Mouse (Mus musculus) hindbrain, embryonic 11.5 days (tissue): Measurements from ENCODE around the gene Chn2. TPM values are rescaled to one million over a fixed set of nuclear protein-coding genes. Genes with fewer than 3 reads are reported as not detected.
A peak's percentile ranks its signal among the peaks of the same experiment; 100 is the strongest.

Experiments used
- ATAC-seq: fragments of 200-750 bp; cut with Nextera tagmentation; 2 replicates; pipeline ENCODE4 v1.8.0; 2017; ENCODE audit warnings: mild to moderate bottlenecking, moderate TSS enrichment, moderate library complexity; ENCODE audit not compliant: low FRiP score
- DNase-seq: peaks from one replicate; pipeline ENCODE4 v3.0.0-alpha.2; 2015; ENCODE audit warnings: low spot score
- H3K27ac ChIP-seq: fragments of 300-500 bp; sonication (generic); 2 replicates; pipeline ENCODE4 v1.5.1; 2014; ENCODE audit warnings: mild to moderate bottlenecking, low read depth, low read length
- H3K27me3 ChIP-seq: fragments of 300-500 bp; sonication (generic); 2 replicates; pipeline ENCODE4 v1.6.1; 2014; ENCODE audit warnings: mild to moderate bottlenecking, low read length, moderate library complexity, mixed read lengths; ENCODE audit not compliant: control insufficient read depth, insufficient read depth
- H3K36me3 ChIP-seq: fragments of 300-500 bp; sonication (generic); 2 replicates; pipeline ENCODE4 v1.6.1; 2014; ENCODE audit warnings: mild to moderate bottlenecking, low read length, moderate library complexity, mixed read lengths; ENCODE audit not compliant: control insufficient read depth, insufficient read depth
- H3K4me1 ChIP-seq: fragments of 300-500 bp; sonication (generic); replicated peaks from 2 replicates; pipeline ENCODE4 v1.6.1; 2014; ENCODE audit warnings: low read length, mixed read lengths; ENCODE audit not compliant: control insufficient read depth, insufficient read depth
- H3K4me2 ChIP-seq: fragments of 300-500 bp; sonication (generic); replicated peaks from 2 replicates; pipeline ENCODE4 v1.6.1; 2014; ENCODE audit warnings: mild to moderate bottlenecking, low read depth, low read length
- H3K4me3 ChIP-seq: fragments of 300-500 bp; sonication (generic); 2 replicates; pipeline ENCODE4 v1.5.1; 2014; ENCODE audit warnings: low read depth, low read length
- H3K9ac ChIP-seq: fragments of 300-500 bp; sonication (generic); 2 replicates; pipeline ENCODE4 v1.6.1; 2014; ENCODE audit warnings: low read depth, low read length
- H3K9me3 ChIP-seq: fragments of 300-500 bp; sonication (generic); 2 replicates; pipeline ENCODE4 v1.6.1; 2016; ENCODE audit warnings: low read length; ENCODE audit not compliant: control insufficient read depth
- WGBS: fragments of 180-500 bp; shearing (Covaris S2); extraction: QIAGEN DNeasy Blood & Tissue Kit; methylation state at CpG from one replicate; pipeline ENCODE4 v1.1.7; 2014; 5-methylcytosine and 5-hydroxymethylcytosine counted together
- polyA plus RNA-seq: library from polyadenylated mRNA; unstranded; fragments of >200 nt; fragmentation: Nextera tagmentation; extraction: Ambion mirVana; gene quantifications from 2 replicates; pipeline ENCODE4 v1.2.1, GENCODE M21; 2014

Chn2 gene
- polyA plus RNA-seq, 1 experiment from 2014 or later, result 14.4 TPM

DNA sequence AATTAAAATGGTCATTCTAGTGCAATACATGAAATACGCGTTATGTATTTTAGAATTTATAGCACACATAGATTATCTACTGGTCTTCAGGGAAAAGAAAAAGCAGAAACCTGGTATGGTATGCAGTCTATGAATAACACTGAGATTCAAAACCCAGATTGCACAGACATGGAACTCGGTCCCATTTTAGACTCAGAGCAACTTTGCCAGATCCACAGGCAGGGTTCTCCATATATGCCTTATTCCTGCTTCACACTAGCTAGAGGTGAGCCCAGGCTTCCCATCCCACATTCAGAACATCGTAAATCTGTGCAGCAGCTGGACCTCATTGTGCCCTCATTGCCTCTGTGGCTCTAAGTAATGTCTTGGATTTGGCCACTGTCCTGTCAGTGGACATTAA lies 184.2 kb downstream of the Chn2 start:
- Histone ChIP-seq H3K27ac (no peak overlapping the region), H3K9me3 (no peaks in the 10 kb centered on the region), H3K4me1 (no peaks in the 10 kb centered on the region), H3K4me2 (no peak overlapping the region), H3K9ac (no peak overlapping the region), H3K4me3 (no peak overlapping the region), H3K36me3 (no peaks in the 10 kb centered on the region), H3K27me3 (no peaks in the 10 kb centered on the region)
- WGBS, result 93% methylated on average over 4 of the region's 4 CpGs
- no peak for DNase-seq
- no peak for ATAC-seq

GRCm38 (mm10) chr6:54224325-54224724 lies 185.0 kb downstream of the Chn2 start:
- Histone ChIP-seq H3K4me3 (no peak overlapping the region), H3K9me3 (no peaks in the 10 kb centered on the region), H3K27me3 (no peaks in the 10 kb centered on the region), H3K4me2 (no peak overlapping the region), H3K36me3 (no peaks in the 10 kb centered on the region), H3K4me1 (no peaks in the 10 kb centered on the region; the same call in 1 of the 2 replicates), H3K27ac (no peak overlapping the region), H3K9ac (no peak overlapping the region)
- ATAC-seq, result no peak
- WGBS, result 77% methylated on average over 11 of the region's 11 CpGs
- DNase-seq, result no peak

GRCm38 (mm10) chr6:54225327-54225726 lies 186.0 kb downstream of the Chn2 start:
- no peak overlapping the region for H3K9ac ChIP-seq
- H3K9me3 ChIP-seq, result no peaks in the 10 kb centered on the region
- H3K4me3 ChIP-seq, result no peak overlapping the region
- no peaks in the 10 kb centered on the region for H3K36me3 ChIP-seq
- ATAC-seq, result no peak
- H3K4me2 ChIP-seq, result no peak overlapping the region
- no peaks in the 10 kb centered on the region for H3K27me3 ChIP-seq
- H3K27ac ChIP-seq, result no peak overlapping the region
- H3K4me1 ChIP-seq, result no peaks in the 10 kb centered on the region; the same call in 1 of the 2 replicates
- no peak for DNase-seq
- WGBS, result 49% methylated on average over 4 of the region's 4 CpGs

DNA sequence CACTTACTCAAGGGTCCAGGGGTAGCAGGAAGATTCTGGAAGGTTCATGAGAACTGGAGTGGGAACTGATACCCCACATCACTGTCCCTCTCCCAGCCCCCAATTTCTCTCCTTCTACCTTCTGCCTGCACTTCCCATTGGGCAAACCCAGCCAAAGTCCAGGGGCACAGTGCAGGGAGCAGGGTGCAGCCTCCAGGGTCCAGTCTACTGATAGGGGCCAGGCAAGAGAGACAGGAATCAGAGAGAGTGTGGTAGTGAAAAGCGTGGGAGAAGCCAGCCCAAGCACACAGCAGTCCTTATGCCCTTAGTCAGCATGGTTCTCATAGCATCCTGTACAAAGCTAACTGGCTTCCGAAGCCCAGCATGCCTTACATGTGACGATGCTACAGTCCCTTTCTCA lies 187.7 kb downstream of the Chn2 start:
- Histone ChIP-seq H3K27me3 (no peaks in the 10 kb centered on the region), H3K36me3 (no peaks in the 10 kb centered on the region), H3K4me3 (no peak overlapping the region), H3K4me2 (no peak overlapping the region), H3K4me1 (no peaks in the 10 kb centered on the region; the same call in 1 of the 2 replicates), H3K9ac (no peak overlapping the region), H3K9me3 (no peaks in the 10 kb centered on the region), H3K27ac (no peak overlapping the region)
- DNase-seq (no peak), ATAC-seq (no peak)
- WGBS, result 88% methylated on average over 3 of the region's 3 CpGs

DNA sequence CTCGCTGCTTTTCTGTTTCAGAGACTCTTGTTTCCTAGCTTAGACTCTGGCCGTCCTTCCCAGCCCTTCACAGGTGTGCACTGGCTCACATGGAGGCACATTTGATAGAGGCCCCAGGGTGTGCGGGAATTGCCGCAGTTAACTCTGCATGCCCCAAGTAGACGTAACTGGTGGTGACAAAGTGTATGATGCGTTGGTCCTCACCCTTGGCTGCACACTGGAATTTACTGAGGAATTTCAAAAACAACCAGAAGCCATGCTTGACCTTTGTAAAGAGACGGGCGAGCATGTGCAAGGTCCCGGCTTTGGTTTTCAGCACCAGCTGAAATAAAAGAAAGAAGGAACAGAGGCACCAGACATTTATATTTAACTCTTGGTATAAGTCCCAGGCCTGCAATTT lies 189.1 kb downstream of the Chn2 start:
- H3K4me1 ChIP-seq, result no peaks in the 10 kb centered on the region; the same call in 1 of the 2 replicates
- no peak for ATAC-seq
- no peaks in the 10 kb centered on the region for H3K27me3 ChIP-seq
- no peak overlapping the region for H3K4me2 ChIP-seq
- DNase-seq, result no peak
- 60% methylated on average over 9 of the region's 9 CpGs for WGBS
- no peak overlapping the region for H3K4me3 ChIP-seq
- H3K9ac ChIP-seq, result no peak overlapping the region
- H3K9me3 ChIP-seq, result no peaks in the 10 kb centered on the region
- H3K27ac ChIP-seq, result no peak overlapping the region
- no peaks in the 10 kb centered on the region for H3K36me3 ChIP-seq

DNA sequence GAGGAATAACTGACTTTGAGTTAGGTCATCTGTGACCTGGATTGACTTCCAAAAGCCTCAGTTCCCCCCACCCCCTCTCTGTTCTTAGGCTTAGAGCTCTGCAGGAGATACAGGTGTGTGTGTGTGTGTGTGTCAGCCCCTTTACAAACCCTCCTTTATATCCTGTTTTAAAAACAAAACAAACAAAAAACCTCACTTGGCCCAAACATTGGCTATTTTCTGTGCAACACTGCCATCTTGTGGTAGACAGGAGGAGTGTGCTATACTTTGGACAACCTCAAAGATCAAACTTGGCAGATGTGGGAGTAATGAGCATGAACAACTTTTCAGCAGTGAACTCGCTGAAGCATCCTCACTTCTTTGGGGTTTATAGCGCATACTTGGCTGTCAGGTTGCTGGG lies 189.5 kb downstream of the Chn2 start:
- H3K27me3 ChIP-seq, result no peaks in the 10 kb centered on the region
- H3K9me3 ChIP-seq, result no peaks in the 10 kb centered on the region
- ATAC-seq (no peak), DNase-seq (peak; percentile 74)
- H3K4me2 ChIP-seq, result no peak overlapping the region
- no peak overlapping the region for H3K4me3 ChIP-seq
- no peaks in the 10 kb centered on the region; the same call in 1 of the 2 replicates for H3K4me1 ChIP-seq
- whole genome bisulfite sequencing, result 8% methylated on average over 2 of the region's 2 CpGs
- no peak overlapping the region for H3K27ac ChIP-seq
- H3K36me3 ChIP-seq, result no peaks in the 10 kb centered on the region
- no peak overlapping the region for H3K9ac ChIP-seq

- no peaks in the 10 kb centered on the region for H3K27me3 ChIP-seq
- no peaks in the 10 kb centered on the region for H3K36me3 ChIP-seq
- no peak for ATAC-seq
- no peak for DNase-seq
- H3K27ac ChIP-seq, result no peak overlapping the region
- 69% methylated on average over 13 of the region's 13 CpGs for WGBS
- H3K4me2 ChIP-seq, result no peak overlapping the region
- no peak overlapping the region for H3K4me3 ChIP-seq
- no peaks in the 10 kb centered on the region; the same call in 1 of the 2 replicates for H3K4me1 ChIP-seq
- H3K9me3 ChIP-seq, result no peaks in the 10 kb centered on the region
- H3K9ac ChIP-seq, result no peak overlapping the region
These were observed 192.6 kb downstream of the Chn2 start for GRCm38 (mm10) chr6:54231769-54232558.

- no peak overlapping the region for H3K27ac ChIP-seq
- H3K36me3 ChIP-seq, result no peaks in the 10 kb centered on the region
- H3K4me1 ChIP-seq, result no peaks in the 10 kb centered on the region
- H3K9ac ChIP-seq, result no peak overlapping the region
- H3K9me3 ChIP-seq, result no peaks in the 10 kb centered on the region
- H3K4me2 ChIP-seq, result no peak overlapping the region
- 91% methylated on average over 9 of the region's 9 CpGs for WGBS
- no peaks in the 10 kb centered on the region for H3K27me3 ChIP-seq
- ATAC-seq, result no peak
- DNase-seq, result no peak
- H3K4me3 ChIP-seq, result no peak overlapping the region
These were observed 197.1 kb downstream of the Chn2 start for GRCm38 (mm10) chr6:54236441-54236840.

GRCm38 (mm10) chr6:54241761-54242160 lies 202.4 kb downstream of the Chn2 start:
- Histone ChIP-seq H3K36me3 (no peaks in the 10 kb centered on the region), H3K27ac (no peak overlapping the region)

More at GRCm38 (mm10) chr6:54241761-54242160, 202.4 kb downstream of the Chn2 start:
- ATAC-seq, result no peak
- no peak for DNase-seq
- Histone ChIP-seq H3K27me3 (no peaks in the 10 kb centered on the region), H3K9me3 (no peaks in the 10 kb centered on the region), H3K4me3 (no peak overlapping the region), H3K9ac (no peak overlapping the region), H3K4me1 (no peaks in the 10 kb centered on the region), H3K4me2 (no peak overlapping the region)
- WGBS, result 90% methylated on average over 5 of the region's 5 CpGs
